Mouse (Mus musculus) kidney, embryonic 14.5 days (tissue): ENCODE measurements around the gene Ntn1. TPM values are rescaled to one million over a fixed set of nuclear protein-coding genes. Genes with fewer than 3 reads are reported as not detected.

ENCODE experiments used
- ATAC-seq: fragments of 200-750 bp; cut with Nextera tagmentation; 2 replicates; pipeline ENCODE4 v1.8.0; 2017; ENCODE audit warnings: moderate number of reproducible peaks, mild to moderate bottlenecking, moderate TSS enrichment, moderate library complexity; ENCODE audit not compliant: low FRiP score, low TSS enrichment
- H3K27ac ChIP-seq: fragments of 300-500 bp; sonication (generic); 2 replicates; pipeline ENCODE4 v1.5.1; 2014; ENCODE audit warnings: low read depth, mild to moderate bottlenecking, low read length, moderate library complexity, mixed read lengths
- H3K27me3 ChIP-seq: fragments of 300-500 bp; sonication (generic); 2 replicates; pipeline ENCODE4 v1.6.1; 2014; ENCODE audit warnings: mild to moderate bottlenecking, low read length; ENCODE audit not compliant: control insufficient read depth, insufficient read depth
- H3K36me3 ChIP-seq: fragments of 300-500 bp; sonication (generic); 2 replicates; pipeline ENCODE4 v1.6.1; 2014; ENCODE audit warnings: low read length, mixed read lengths; ENCODE audit not compliant: control insufficient read depth, insufficient read depth
- H3K4me1 ChIP-seq: fragments of 300-500 bp; sonication (generic); 2 replicates; pipeline ENCODE4 v1.6.1; 2014; ENCODE audit warnings: low read length, mixed read lengths; ENCODE audit not compliant: control insufficient read depth, insufficient read depth
- H3K4me2 ChIP-seq: fragments of 300-500 bp; sonication (generic); replicated peaks from 2 replicates; pipeline ENCODE4 v1.6.1; 2014; ENCODE audit warnings: low read depth, mild to moderate bottlenecking, low read length
- H3K4me3 ChIP-seq: fragments of 300-500 bp; sonication (generic); 2 replicates; pipeline ENCODE4 v1.5.1; 2014; ENCODE audit warnings: mild to moderate bottlenecking, low read length
- H3K9ac ChIP-seq: fragments of 300-500 bp; sonication (generic); 2 replicates; pipeline ENCODE4 v1.6.1; 2014; ENCODE audit warnings: low read depth, mild to moderate bottlenecking, low read length, moderate library complexity
- H3K9me3 ChIP-seq: fragments of 300-500 bp; sonication (generic); 2 replicates; pipeline ENCODE4 v1.6.1; 2016; ENCODE audit warnings: low read length; ENCODE audit not compliant: control insufficient read depth
- WGBS: fragments of 180-500 bp; shearing (Covaris S2); extraction: QIAGEN DNeasy Blood & Tissue Kit; methylation state at CpG from one replicate; pipeline ENCODE4 v1.1.7; 2014; 5-methylcytosine and 5-hydroxymethylcytosine counted together
- polyA plus RNA-seq: library from polyadenylated mRNA; unstranded; fragments of >200 nt; fragmentation: Nextera tagmentation; extraction: Ambion mirVana; gene quantifications from 2 replicates; pipeline ENCODE4 v1.2.1, GENCODE M21; 2014

The Ntn1 gene
- polyA plus RNA-seq, 1 experiment from 2014 or later: 8.5 TPM

DNA sequence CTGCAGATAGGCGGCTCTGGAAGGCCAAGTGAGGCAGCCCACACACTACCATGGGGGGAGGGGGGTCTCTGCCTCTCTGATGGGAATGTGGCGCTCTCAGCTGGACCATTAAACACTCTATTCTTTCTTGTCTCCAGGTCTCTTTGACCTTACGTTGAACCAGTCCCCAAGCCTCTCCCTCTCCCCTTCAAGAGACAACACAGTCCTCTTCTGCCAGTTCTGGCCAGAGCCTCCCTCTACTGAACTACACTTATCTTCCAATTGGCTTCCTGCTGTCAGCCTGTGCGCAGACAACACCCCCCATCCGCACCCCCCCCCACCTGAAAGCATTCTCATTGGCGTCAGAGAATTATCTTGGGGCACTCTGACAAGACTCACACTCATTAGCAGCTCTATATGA is 48.4 kb downstream of the Ntn1 start:
- Histone ChIP-seq H3K4me3 (no peak overlapping the region), H3K27me3 (no peaks in the 10 kb centered on the region), H3K27ac (no peak overlapping the region), H3K36me3 (no peaks in the 10 kb centered on the region), H3K9me3 (peaks cover 3% of the 10 kb centered on the region; the same call in 1 of the 2 replicates), H3K4me1 (no peaks in the 10 kb centered on the region), H3K4me2 (no peak overlapping the region), H3K9ac (no peak overlapping the region)
- ATAC-seq: no peak
- WGBS: 69% methylated on average over 6 of the region's 6 CpGs

DNA sequence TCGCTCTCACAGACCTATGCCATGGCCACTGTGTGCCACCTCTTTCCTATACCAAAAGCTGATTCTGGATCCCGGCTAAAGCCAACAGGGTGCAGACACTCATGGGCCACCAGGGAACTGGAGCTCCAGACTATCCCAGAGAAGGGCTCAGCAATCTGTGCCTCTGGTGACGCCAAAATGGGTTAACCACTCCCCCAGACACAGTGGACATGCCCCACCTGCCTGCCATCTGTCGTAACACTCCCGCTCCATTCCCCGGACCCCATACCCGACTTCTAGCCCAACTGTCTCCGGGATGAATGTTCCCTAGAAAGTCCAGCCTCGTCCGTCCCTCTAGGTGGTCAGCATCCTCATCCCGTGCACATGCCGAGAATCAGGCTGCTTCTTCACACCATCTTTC is 51.8 kb downstream of the Ntn1 start:
- H3K36me3 ChIP-seq: no peaks in the 10 kb centered on the region
- H3K9me3 ChIP-seq: peaks cover 3% of the 10 kb centered on the region; the same call in 1 of the 2 replicates
- no peak overlapping the region for H3K27ac ChIP-seq
- no peaks in the 10 kb centered on the region for H3K4me1 ChIP-seq
- no peaks in the 10 kb centered on the region for H3K27me3 ChIP-seq
- WGBS: 86% methylated on average over 12 of the region's 12 CpGs
- H3K9ac ChIP-seq: no peak overlapping the region
- no peak overlapping the region for H3K4me2 ChIP-seq
- no peak for ATAC-seq
- no peak overlapping the region for H3K4me3 ChIP-seq

DNA sequence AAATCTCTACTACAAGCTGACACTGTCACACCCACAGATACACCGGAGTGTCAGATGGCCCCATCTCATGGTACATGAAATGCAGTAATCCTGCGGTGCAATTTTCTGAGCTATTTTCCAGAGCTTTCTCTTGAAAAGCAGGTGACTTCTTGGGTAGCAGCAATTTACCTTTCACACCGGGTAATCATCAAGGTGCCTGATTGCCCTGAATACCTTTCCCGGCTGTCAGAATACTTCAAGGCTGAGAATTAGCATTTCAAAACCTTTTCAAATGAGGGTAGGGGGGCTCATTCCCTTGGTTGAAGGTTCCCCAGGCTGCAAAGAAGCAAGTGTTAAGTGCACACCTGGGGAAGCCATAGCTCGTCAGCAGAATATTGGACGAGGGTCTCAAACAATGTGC is 52.5 kb downstream of the Ntn1 start:
- WGBS: 41% methylated on average over 6 of the region's 6 CpGs
- Histone ChIP-seq H3K4me3 (no peak overlapping the region), H3K9ac (no peak overlapping the region), H3K4me2 (no peak overlapping the region), H3K36me3 (no peaks in the 10 kb centered on the region), H3K4me1 (no peaks in the 10 kb centered on the region), H3K27me3 (no peaks in the 10 kb centered on the region), H3K27ac (no peak overlapping the region), H3K9me3 (peaks cover 3% of the 10 kb centered on the region; the same call in 1 of the 2 replicates)
- ATAC-seq: no peak

DNA sequence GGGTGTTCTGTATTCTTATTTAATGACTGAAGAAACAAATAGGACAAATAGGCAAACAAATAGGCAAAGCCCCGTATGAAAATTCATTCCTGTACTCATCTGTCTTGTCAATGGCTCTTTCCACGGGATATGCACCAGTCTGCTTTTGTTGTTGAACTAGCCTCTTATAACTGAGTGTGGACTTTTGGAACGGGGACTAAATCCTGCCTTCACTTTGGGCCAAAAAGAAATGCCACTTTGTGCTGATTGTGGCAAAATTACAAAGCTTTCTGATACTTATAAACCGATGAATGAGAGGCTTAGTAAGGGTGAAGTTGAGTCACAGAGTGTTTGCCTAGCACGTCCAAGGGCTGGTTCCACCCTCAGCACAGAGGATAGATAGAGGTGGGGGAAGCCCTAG is 53.1 kb downstream of the Ntn1 start:
- H3K36me3 ChIP-seq: no peaks in the 10 kb centered on the region
- no peaks in the 10 kb centered on the region for H3K27me3 ChIP-seq
- no peak overlapping the region for H3K27ac ChIP-seq
- no peak for ATAC-seq
- H3K9me3 ChIP-seq: peaks cover 3% of the 10 kb centered on the region; the same call in 1 of the 2 replicates
- no peaks in the 10 kb centered on the region for H3K4me1 ChIP-seq
- WGBS: 80% methylated on average over 5 of the region's 5 CpGs
- no peak overlapping the region for H3K9ac ChIP-seq
- H3K4me3 ChIP-seq: no peak overlapping the region
- no peak overlapping the region for H3K4me2 ChIP-seq

DNA sequence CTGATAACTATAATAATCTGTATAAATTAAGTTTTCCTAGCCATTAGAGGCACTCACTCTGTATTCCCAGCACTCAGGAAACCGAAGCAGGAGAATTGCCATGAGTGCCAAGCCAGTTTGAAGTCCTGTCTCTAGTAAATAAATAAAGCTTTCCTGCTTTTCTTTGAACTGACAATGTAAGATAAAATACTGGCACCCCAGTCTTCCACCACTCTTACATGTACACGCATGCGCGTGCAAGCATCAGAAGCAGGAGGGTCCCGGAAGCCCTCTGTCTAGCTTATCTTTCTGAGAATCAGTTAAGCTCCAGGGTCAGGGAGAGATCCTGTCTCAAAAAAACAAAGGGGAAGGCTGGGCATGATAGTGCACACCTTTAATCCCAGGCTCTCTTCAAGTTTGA is 54.5 kb downstream of the Ntn1 start:
- Histone ChIP-seq H3K4me1 (no peaks in the 10 kb centered on the region), H3K9me3 (peaks cover 3% of the 10 kb centered on the region; the same call in 1 of the 2 replicates), H3K4me3 (no peak overlapping the region), H3K27ac (no peak overlapping the region), H3K9ac (no peak overlapping the region), H3K27me3 (no peaks in the 10 kb centered on the region), H3K36me3 (no peaks in the 10 kb centered on the region), H3K4me2 (no peak overlapping the region)
- no peak for ATAC-seq
- 87% methylated on average over 5 of the region's 5 CpGs for WGBS

DNA sequence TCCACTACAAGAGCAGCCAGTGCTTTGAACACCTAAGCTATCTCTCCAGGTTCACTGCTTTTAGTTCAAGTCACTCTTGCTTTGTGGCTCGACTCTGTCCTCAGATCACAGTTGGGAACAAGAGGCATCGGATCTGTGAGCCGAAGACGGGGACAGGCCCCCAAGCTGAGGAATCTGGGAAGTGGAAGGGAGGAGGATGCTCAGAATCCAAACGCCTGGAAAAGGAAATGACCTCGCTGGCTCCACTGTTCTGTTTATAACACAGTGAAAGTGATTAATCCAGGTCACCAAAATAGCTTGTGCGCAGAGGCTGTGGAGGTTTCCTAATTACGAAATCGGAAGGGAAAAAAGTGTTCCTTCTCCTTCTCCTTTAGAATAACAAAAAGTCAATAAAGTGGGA is 56.4 kb downstream of the Ntn1 start:
- H3K4me2 ChIP-seq: no peak overlapping the region
- no peaks in the 10 kb centered on the region for H3K36me3 ChIP-seq
- H3K9me3 ChIP-seq: no peaks in the 10 kb centered on the region
- H3K9ac ChIP-seq: no peak overlapping the region
- 60% methylated on average over 9 of the region's 9 CpGs for WGBS
- H3K27me3 ChIP-seq: no peaks in the 10 kb centered on the region
- no peak for ATAC-seq
- no peak overlapping the region for H3K27ac ChIP-seq
- no peaks in the 10 kb centered on the region for H3K4me1 ChIP-seq
- no peak overlapping the region for H3K4me3 ChIP-seq

DNA sequence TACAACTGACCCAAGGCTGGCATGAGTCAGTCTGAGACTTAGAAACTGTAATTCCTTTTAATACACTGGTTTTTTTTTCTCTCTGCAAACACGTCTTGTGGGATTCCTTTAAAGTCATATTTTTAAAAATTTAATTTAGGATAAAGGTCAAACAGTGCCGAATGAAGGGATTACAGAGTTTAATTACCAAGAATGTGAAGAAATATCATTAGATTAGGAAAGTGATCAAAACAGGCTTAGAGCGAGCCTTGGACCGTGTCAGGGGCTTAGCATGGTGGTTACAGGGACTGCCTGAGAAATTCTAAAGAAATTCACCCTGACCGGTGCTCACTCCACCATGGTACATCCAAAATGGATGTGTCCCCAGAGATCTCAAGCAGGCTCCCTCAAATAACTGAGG is 57.9 kb downstream of the Ntn1 start:
- ATAC-seq: no peak
- 90% methylated on average over 5 of the region's 5 CpGs for WGBS

DNA sequence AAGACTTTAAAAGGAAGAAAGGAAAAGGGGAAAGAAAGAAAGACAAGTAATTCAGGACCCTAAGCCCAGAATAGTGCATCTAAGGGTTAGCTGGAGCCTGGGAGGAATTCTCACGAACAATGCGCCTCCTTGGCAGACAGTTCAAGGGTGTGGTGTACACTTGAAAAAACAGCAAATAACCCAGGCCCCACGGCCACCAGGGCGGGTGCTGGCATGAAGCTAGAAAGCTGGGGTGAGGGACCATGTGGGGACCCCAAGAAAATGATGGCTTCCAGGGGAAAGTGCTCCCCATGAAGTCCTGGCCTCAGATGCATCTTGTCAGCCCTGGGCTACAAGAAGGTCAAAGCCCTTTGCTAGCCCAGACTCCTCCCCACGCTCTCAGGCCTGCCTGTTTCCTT is 58.6 kb downstream of the Ntn1 start:
- H3K9me3 ChIP-seq: no peaks in the 10 kb centered on the region
- no peak overlapping the region for H3K4me2 ChIP-seq
- no peaks in the 10 kb centered on the region for H3K36me3 ChIP-seq
- H3K9ac ChIP-seq: no peak overlapping the region
- no peaks in the 10 kb centered on the region for H3K4me1 ChIP-seq
- H3K27ac ChIP-seq: no peak overlapping the region
- 72% methylated on average over 5 of the region's 5 CpGs for WGBS
- H3K4me3 ChIP-seq: no peak overlapping the region
- H3K27me3 ChIP-seq: no peaks in the 10 kb centered on the region
- no peak for ATAC-seq

More for the DNA sequence above, 57.9 kb downstream of the Ntn1 start:
- no peak overlapping the region for H3K27ac ChIP-seq
- no peak overlapping the region for H3K4me2 ChIP-seq
- no peak overlapping the region for H3K4me3 ChIP-seq
- H3K36me3 ChIP-seq: no peaks in the 10 kb centered on the region
- no peaks in the 10 kb centered on the region for H3K9me3 ChIP-seq
- no peaks in the 10 kb centered on the region for H3K4me1 ChIP-seq
- H3K9ac ChIP-seq: no peak overlapping the region
- H3K27me3 ChIP-seq: no peaks in the 10 kb centered on the region

DNA sequence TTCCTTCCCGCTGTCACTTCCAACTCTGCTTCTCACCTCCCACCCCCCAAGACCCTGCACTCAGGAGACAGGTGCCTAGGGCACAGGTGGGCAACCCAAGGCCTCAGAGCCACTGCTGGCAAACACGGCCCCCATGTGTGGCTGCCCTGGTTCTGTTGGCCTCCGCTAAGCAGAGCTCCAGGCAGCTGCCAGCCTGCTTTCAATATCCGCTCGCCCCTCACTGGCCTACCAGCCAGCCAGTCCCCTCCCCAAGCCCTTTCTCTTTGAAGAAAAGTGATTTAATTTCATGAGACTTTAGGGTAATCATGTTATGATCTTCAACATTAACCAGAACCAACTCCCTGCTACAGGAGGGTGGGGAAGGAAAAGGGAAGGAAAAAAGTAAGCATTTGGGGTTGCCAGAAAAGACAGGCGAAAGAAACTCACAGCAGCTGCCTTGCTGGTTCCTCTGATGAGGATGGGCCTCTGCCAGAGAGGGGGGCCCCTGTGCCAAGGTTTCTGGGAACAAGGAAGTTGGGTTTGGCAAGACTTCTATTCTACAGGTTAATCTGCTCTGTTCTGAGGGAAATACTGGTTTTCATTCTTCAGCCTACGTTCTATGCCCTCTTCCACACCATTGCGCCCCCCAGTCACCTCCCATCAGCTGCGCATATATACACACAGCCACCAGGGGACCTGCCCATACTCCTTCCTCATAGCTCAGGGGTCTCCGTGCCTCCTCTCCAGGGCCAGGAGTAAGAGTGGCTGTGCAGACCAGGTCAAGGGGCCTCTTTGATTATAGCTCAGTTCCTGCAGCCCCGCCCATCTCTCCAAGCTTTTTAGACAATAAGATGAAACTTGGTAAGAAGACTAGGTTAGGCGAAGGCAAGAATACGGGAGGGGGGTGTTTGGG is 59.3 kb downstream of the Ntn1 start:
- WGBS: 80% methylated on average over 13 of the region's 13 CpGs
- Histone ChIP-seq H3K27me3 (no peaks in the 10 kb centered on the region), H3K27ac (no peak overlapping the region), H3K4me3 (no peak overlapping the region), H3K9me3 (no peaks in the 10 kb centered on the region), H3K4me1 (no peaks in the 10 kb centered on the region), H3K36me3 (no peaks in the 10 kb centered on the region), H3K9ac (no peak overlapping the region; the same call in 1 of the 2 replicates), H3K4me2 (no peak overlapping the region)
- ATAC-seq: no peak
